Mouse (Mus musculus) limb, embryonic 11.5 days (tissue): Measurements from ENCODE around the gene Wapl. TPM values are rescaled to one million over a fixed set of nuclear protein-coding genes. Genes with fewer than 3 reads are reported as not detected.

Experiments
- ATAC-seq: fragments of 200-750 bp; cut with Nextera tagmentation; 2 replicates; pipeline ENCODE4 v1.8.0; 2017; ENCODE audit warnings: low read depth; ENCODE audit not compliant: insufficient number of reproducible peaks, low FRiP score, low TSS enrichment
- DNase-seq: peaks from one replicate; pipeline ENCODE4 v3.0.0-alpha.2; 2015; ENCODE audit warnings: low spot score
- H3K27ac ChIP-seq: fragments of 300-500 bp; sonication (generic); replicated peaks from 2 replicates; pipeline ENCODE4 v1.5.1; 2014; ENCODE audit warnings: low read depth, mild to moderate bottlenecking, low read length
- H3K27me3 ChIP-seq: fragments of 300-500 bp; sonication (generic); 2 replicates; pipeline ENCODE4 v1.6.1; 2014; ENCODE audit warnings: mild to moderate bottlenecking, low read length, mixed read lengths; ENCODE audit not compliant: control insufficient read depth, insufficient read depth
- H3K36me3 ChIP-seq: fragments of 300-500 bp; sonication (generic); 2 replicates; pipeline ENCODE4 v1.6.1; 2014; ENCODE audit warnings: mild to moderate bottlenecking, low read length, moderate library complexity, mixed read lengths; ENCODE audit not compliant: control insufficient read depth, insufficient read depth
- H3K4me1 ChIP-seq: fragments of 300-500 bp; sonication (generic); 2 replicates; pipeline ENCODE4 v1.6.1; 2014; ENCODE audit warnings: low read length, mixed read lengths; ENCODE audit not compliant: control insufficient read depth, insufficient read depth
- H3K4me2 ChIP-seq: fragments of 300-500 bp; sonication (generic); 2 replicates; pipeline ENCODE4 v1.6.1; 2014; ENCODE audit warnings: low read depth, mild to moderate bottlenecking, moderate library complexity; ENCODE audit not compliant: severe bottlenecking
- H3K4me3 ChIP-seq: fragments of 300-500 bp; sonication (generic); 2 replicates; pipeline ENCODE4 v1.5.1; 2014; ENCODE audit warnings: low read depth, low read length
- H3K9ac ChIP-seq: fragments of 300-500 bp; sonication (generic); 2 replicates; pipeline ENCODE4 v1.6.1; 2014; ENCODE audit warnings: mild to moderate bottlenecking, low read length
- H3K9me3 ChIP-seq: fragments of 300-500 bp; sonication (generic); 2 replicates; pipeline ENCODE4 v1.6.1; 2016; ENCODE audit warnings: low read length; ENCODE audit not compliant: control insufficient read depth
- WGBS: fragments of 180-500 bp; shearing (Covaris S2); extraction: QIAGEN DNeasy Blood & Tissue Kit; methylation state at CpG from one replicate; pipeline ENCODE4 v1.1.7; 2014; 5-methylcytosine and 5-hydroxymethylcytosine counted together
- polyA plus RNA-seq: library from polyadenylated mRNA; unstranded; fragments of >200 nt; fragmentation: Nextera tagmentation; extraction: Ambion mirVana; gene quantifications from 2 replicates; pipeline ENCODE4 v1.2.1, GENCODE M21; 2014

Wapl gene
- polyA plus RNA-seq, 1 experiment from 2014 or later: 31.8 TPM

DNA sequence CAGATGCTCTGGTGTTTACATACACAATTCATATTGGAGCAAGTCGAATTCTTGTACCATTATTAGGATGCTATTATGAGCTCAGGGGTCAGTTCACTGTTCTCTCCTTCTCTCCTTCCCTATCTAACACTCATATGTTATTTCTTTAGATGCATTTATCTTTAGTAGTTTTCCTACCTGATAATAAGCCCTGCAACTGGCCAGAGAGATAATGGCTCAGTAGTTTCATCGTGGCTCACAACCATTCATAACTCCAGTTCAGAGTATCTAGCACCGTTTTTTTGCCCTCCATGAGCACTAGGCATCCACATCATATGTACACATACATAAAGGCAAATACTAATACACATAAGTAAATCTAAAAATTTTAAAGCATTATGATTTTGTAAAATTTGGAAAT is 44.4 kb downstream of the Wapl start:
- Histone ChIP-seq H3K4me2 (no peak overlapping the region), H3K9ac (no peak overlapping the region), H3K36me3 (0 out of 2 replicates have a peak, but pooled peaks cover 2% of the 10 kb centered on the region), H3K27me3 (no peaks in the 10 kb centered on the region), H3K4me3 (no peak overlapping the region), H3K27ac (no peak overlapping the region), H3K9me3 (no peaks in the 10 kb centered on the region), H3K4me1 (no peaks in the 10 kb centered on the region)
- no peak for ATAC-seq
- 93% methylated on average over 3 of the region's 3 CpGs for WGBS
- no peak for DNase-seq

DNA sequence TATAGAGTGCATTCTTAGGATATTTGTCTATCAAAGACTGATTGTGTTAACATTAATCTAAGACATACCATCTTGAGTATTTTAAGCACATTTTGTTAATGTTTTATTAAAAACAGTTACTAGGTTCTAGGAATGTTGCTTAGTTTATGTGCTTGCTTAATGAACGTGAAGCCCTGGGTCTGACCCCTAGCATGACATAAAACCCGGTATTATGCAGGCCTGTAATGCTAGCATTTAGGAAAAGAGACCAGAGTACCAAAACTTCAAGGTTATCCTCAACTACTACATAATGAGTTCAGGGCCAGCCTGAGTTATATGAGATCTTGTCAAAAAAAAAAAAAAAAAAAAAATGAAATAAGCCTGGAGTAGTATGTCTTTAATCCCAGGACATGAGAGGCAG is 54.0 kb downstream of the Wapl start:
- no peaks in the 10 kb centered on the region for H3K27me3 ChIP-seq
- DNase-seq: no peak
- H3K36me3 ChIP-seq: no peaks in the 10 kb centered on the region
- H3K9ac ChIP-seq: no peak overlapping the region
- H3K27ac ChIP-seq: no peak overlapping the region
- no peak for ATAC-seq
- H3K9me3 ChIP-seq: no peaks in the 10 kb centered on the region
- no peak overlapping the region for H3K4me2 ChIP-seq
- H3K4me3 ChIP-seq: no peak overlapping the region
- no peaks in the 10 kb centered on the region for H3K4me1 ChIP-seq
- WGBS: 84% methylated on average over 2 of the region's 2 CpGs

DNA sequence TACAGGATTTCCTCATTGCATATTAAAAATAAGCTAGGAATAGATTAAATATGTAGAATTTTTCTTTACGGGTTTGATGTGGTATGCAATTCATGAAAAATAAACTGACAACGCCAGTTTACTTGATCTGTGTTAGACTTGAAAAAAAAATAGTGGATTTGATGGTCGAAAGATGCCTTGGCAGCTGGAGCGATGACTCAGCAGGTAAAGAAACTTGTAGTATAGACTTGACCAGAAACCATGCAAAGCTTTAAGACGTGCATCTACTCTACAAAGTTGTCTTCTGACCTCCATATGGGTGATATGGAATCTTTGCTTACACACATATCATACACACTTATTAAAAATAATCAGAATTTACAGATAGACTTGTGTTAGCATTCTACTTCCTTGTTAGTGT is 61.7 kb downstream of the Wapl start:
- H3K27me3 ChIP-seq: no peaks in the 10 kb centered on the region
- 93% methylated on average over 5 of the region's 5 CpGs for WGBS
- H3K9ac ChIP-seq: no peak overlapping the region
- DNase-seq (no peak), ATAC-seq (no peak)
- H3K4me3 ChIP-seq: no peak overlapping the region
- no peak overlapping the region for H3K27ac ChIP-seq
- peaks cover 4% of the 10 kb centered on the region for H3K36me3 ChIP-seq
- no peaks in the 10 kb centered on the region for H3K4me1 ChIP-seq
- H3K4me2 ChIP-seq: no peak overlapping the region
- H3K9me3 ChIP-seq: no peaks in the 10 kb centered on the region

DNA sequence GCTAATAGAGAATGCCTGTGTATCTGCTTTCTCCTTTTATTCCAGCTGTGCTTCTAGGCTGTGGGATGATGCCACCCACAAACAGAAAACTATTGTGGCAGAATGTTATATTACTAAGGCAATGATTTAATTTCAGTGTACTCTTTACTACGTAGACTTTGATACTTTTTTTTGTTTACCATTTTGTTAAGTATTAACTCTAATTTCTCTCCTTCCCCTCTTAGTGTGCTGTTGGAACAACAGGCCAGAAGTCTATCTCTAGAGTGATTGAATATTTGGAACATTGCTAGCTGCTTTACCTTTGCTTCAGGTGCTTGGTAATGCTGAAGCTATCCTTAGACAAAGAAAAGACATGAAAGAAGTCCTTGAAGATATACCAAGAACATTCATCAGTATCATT is 71.7 kb downstream of the Wapl start:
- DNase-seq (no peak), ATAC-seq (no peak)
- Histone ChIP-seq H3K4me2 (no peak overlapping the region), H3K4me3 (no peak overlapping the region), H3K36me3 (peaks cover 9% of the 10 kb centered on the region; the same call in 1 of the 2 replicates), H3K27me3 (no peaks in the 10 kb centered on the region), H3K4me1 (no peaks in the 10 kb centered on the region), H3K9me3 (no peaks in the 10 kb centered on the region), H3K27ac (no peak overlapping the region), H3K9ac (no peak overlapping the region)
- 95% methylated on average over 1 of the region's 1 CpGs for WGBS

DNA sequence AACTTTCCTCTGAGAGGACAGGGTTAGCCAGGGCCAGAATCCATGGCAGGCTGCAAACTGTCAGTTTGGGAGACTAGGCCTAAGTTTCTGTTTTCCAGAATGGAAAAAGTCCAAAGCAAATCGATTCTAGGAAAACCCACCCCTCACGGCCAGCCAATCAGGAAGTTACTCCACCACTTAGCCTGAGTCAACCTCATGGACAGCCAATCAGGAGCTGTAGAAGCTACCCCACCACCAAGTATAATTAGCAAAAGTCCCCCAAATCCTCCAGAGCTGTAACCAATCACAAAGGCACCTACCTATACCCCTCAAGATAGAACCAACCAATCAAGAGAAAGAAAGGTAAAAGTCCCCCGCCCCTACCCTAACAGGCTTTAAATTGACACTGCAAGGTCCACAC is 82.0 kb downstream of the Wapl start:
- Histone ChIP-seq H3K9ac (no peak overlapping the region), H3K4me2 (no peak overlapping the region), H3K9me3 (no peaks in the 10 kb centered on the region), H3K36me3 (no peaks in the 10 kb centered on the region), H3K4me1 (no peaks in the 10 kb centered on the region), H3K27ac (no peak overlapping the region), H3K4me3 (no peak overlapping the region), H3K27me3 (no peaks in the 10 kb centered on the region)
- ATAC-seq (no peak), DNase-seq (no peak)
- WGBS: 83% methylated on average over 3 of the region's 3 CpGs

DNA sequence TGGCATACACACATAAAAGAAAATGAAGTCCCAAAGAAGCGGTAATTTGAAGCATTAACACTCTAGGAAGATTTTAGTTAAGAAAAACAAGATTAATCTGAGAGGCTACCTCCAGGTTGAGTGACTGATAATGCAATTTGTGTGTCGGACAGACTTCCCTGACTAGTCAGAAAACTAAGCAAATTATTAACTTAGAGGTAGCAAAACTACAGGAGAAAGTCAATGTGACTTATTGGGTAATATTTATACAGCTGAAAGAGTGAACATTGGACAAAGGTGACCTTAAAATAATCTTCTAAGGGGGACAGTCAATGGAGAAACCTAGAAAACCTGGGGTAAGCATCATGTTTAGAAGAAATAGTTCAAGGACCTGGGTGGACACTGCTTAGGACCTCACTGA is 86.2 kb downstream of the Wapl start:
- no peaks in the 10 kb centered on the region for H3K36me3 ChIP-seq
- no peak overlapping the region for H3K27ac ChIP-seq
- H3K9ac ChIP-seq: no peak overlapping the region
- H3K9me3 ChIP-seq: no peaks in the 10 kb centered on the region
- H3K4me1 ChIP-seq: peaks cover 8% of the 10 kb centered on the region; the same call in 1 of the 2 replicates
- DNase-seq (no peak), ATAC-seq (no peak)
- no peak overlapping the region for H3K4me3 ChIP-seq
- no peaks in the 10 kb centered on the region for H3K27me3 ChIP-seq
- 73% methylated on average over 2 of the region's 2 CpGs for WGBS
- H3K4me2 ChIP-seq: no peak overlapping the region

DNA sequence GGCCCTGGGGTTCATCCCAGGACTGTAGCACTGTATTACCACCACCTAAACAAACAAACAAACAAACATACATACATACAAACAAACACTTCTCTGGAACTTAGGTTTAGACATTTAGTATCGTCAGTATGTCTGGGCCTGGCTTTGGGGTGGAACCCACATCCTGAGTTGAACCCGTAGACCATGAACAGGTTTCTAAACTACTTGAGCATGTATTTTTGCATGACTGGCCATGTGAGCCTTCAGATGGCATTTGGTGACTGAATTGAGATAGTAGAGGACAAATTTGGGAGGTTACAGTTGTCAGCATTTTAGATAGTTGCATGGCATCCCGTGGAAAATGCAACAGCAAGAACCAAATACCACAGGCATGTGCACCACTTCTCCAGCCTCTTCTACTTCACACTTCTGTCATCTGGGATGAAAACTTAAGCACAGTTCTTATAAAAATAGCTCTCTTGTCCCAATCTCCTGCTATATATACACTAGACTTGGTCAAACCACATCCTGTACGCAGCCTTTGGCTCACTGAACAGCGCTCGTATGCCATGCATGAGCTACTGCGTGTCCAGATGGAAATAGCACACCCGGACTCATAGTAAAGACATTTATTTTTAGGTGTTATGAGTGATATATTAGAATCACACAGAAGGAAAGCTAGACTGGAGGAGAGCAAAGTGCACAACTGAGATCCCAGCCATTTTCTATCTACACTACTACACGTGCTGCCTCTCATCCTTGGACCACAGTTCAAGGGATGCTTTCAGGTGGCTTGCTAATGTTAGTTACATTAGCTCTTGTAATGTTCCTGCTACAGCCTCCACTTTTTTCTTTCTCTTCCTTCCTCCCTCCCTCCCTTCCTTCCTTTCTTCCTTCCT is 87.6 kb downstream of the Wapl start:
- no peak overlapping the region for H3K9ac ChIP-seq
- H3K4me1 ChIP-seq: peaks cover 8% of the 10 kb centered on the region; the same call in 1 of the 2 replicates
- H3K36me3 ChIP-seq: no peaks in the 10 kb centered on the region
- DNase-seq (no peak), ATAC-seq (no peak)
- H3K27ac ChIP-seq: no peak overlapping the region
- 94% methylated on average over 9 of the region's 9 CpGs for WGBS
- no peaks in the 10 kb centered on the region for H3K27me3 ChIP-seq
- H3K4me2 ChIP-seq: no peak overlapping the region
- H3K4me3 ChIP-seq: no peak overlapping the region
- no peaks in the 10 kb centered on the region for H3K9me3 ChIP-seq

DNA sequence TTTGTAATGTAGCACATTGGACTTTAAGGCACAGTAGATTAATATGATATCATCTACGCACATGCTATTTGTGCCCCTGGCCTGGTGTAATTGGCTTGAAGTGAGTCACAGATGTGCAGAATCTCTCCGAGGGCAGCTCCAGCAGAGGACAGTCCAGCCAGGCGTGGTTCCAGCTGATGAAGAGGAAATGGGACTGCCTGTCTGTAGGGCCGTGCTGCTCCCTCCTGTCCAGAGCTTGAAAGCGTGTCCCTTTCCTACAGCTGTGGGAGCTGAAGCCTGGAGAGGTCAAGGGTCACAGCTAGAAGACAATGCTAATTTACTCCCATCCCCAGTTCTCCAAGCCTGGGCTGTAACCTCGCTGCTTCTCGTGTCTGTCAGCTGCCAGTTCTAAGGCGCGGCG is 89.0 kb downstream of the Wapl start:
- H3K9ac ChIP-seq: no peak overlapping the region
- H3K27ac ChIP-seq: no peak overlapping the region
- H3K9me3 ChIP-seq: no peaks in the 10 kb centered on the region
- H3K36me3 ChIP-seq: no peaks in the 10 kb centered on the region
- peaks cover 8% of the 10 kb centered on the region; the same call in 1 of the 2 replicates for H3K4me1 ChIP-seq
- WGBS: 48% methylated on average over 10 of the region's 10 CpGs
- no peaks in the 10 kb centered on the region for H3K27me3 ChIP-seq
- no peak overlapping the region for H3K4me2 ChIP-seq
- ATAC-seq (no peak), DNase-seq (no peak)
- no peak overlapping the region for H3K4me3 ChIP-seq
